Mouse (Mus musculus) small intestine, adult 2 months (tissue): ENCODE measurements around the gene Gna14.

Source experiments
- CTCF ChIP-seq: fragments of 200-500 bp; IDR thresholded peaks from 2 replicates; pipeline ENCODE4 v1.5.1; 2012; ENCODE audit warnings: low read depth, mild to moderate bottlenecking, control low read depth, inconsistent platforms, low read length, moderate library complexity, mixed read lengths; ENCODE audit not compliant: insufficient replicate concordance, insufficient read length; ENCODE audit errors: extremely low read depth
- POLR2A ChIP-seq: fragments of 200-500 bp; IDR thresholded peaks from 2 replicates; pipeline ENCODE4 v1.6.1; 2012; ENCODE audit warnings: low read depth, mild to moderate bottlenecking, control low read depth, inconsistent platforms, low read length, moderate library complexity

GRCm38 (mm10) chr19:16514201-16514600, 78.6 kb downstream of the Gna14 start:
- no peak for TF ChIP-seq CTCF
- no peak for TF ChIP-seq POLR2A
